ENCODE assay signal across 23 mouse cellular contexts in the genomic region with DNA sequence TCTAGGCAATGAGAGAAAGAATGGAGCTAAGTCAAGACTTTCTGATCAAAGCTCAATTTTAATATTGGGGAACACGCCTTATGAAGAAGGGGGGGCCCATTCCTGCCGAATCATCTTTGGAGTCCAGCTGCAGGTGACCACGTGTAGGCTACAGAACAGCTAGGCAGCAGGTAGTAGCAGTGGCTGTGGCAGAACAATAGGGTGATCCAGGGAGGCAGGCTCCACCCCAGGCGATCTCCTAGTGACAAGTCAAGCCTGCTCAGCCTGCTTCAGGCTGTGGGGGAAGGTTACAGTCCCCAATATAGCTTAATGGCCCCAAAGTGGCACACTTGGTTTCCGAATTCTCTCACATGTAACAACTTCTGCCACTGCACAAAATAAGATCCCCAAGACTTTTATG. TPM values are rescaled to one million over a fixed set of nuclear protein-coding genes. Genes with fewer than 3 reads are reported as not detected.
A peak's percentile ranks its signal among the peaks of the same experiment; 100 is the strongest.
DNase-seq lines count a peak whose midpoint lies in the region; ATAC-seq and TF ChIP-seq lines count a peak whose summit lies in the region.
"Had no signal": no experiment of that assay in that cellular context is flagged by ENCODE, and none has a peak within 500 bp of the region (broad histone marks: within the 10 kb centered on the region; RNA-seq: fewer than 3 reads in every experiment).

No protein-coding gene starts in this region.

- in situ Hi-C loops in ES-E14 (cut with MboI; ENCODE audit: low sequenced_read_pairs in 2 of 2, unreplicated experiment in 2 of 2) = no loop called here

- H3K9ac ChIP-seq in ES-Bruce4 (ENCODE audit: low read depth, poor library complexity, severe bottlenecking) (no peak overlapping the region), ES-E14 (ENCODE audit: insufficient read depth, low read depth, low read length, poor library complexity, severe bottlenecking) (no peak overlapping the region)
- H3K9ac ChIP-seq in midbrain, postnatal 0 days (replicated peaks; ENCODE audit: low read length, poor library complexity, severe bottlenecking) = no peak overlapping the region
- no peak overlapping the region for H3K9ac ChIP-seq in midbrain, embryonic 16.5 days (ENCODE audit: low read depth, low read length)
- H3K9ac ChIP-seq: embryonic facial prominence, embryonic 12.5 days; forebrain, embryonic 13.5 days; forebrain, embryonic 15.5 days; forebrain, postnatal 0 days had no signal

- H3K36me3 ChIP-seq in heart, embryonic 10.5 days = no peaks in the 10 kb centered on the region
- H3K36me3 ChIP-seq in ES-Bruce4 (ENCODE audit: control insufficient read depth, insufficient read depth, low read length, poor library complexity, severe bottlenecking) (no peaks in the 10 kb centered on the region), ES-E14 (ENCODE audit: control insufficient read depth, insufficient read depth, low read length, poor library complexity, severe bottlenecking) (peaks cover 4% of the 10 kb centered on the region)
- no peaks in the 10 kb centered on the region for H3K36me3 ChIP-seq in midbrain, postnatal 0 days (ENCODE audit: insufficient read depth, low read length)
- H3K36me3 ChIP-seq in midbrain, embryonic 16.5 days (ENCODE audit: control insufficient read depth, insufficient read depth, low read length) = no peaks in the 10 kb centered on the region
- H3K36me3 ChIP-seq: embryonic facial prominence, embryonic 10.5 days; embryonic facial prominence, embryonic 12.5 days; forebrain, embryonic 15.5 days had no signal

- no peak for ATAC-seq in midbrain, postnatal 0 days (ENCODE audit: low FRiP score)
- ATAC-seq in midbrain, embryonic 16.5 days = no peak
- ATAC-seq: CD4-positive, CD25-positive, alpha-beta regulatory T cell, adult 4 months; forebrain, embryonic 13.5 days; forebrain, embryonic 15.5 days; forebrain, postnatal 0 days had no signal

- no peaks in the 10 kb centered on the region for H3K27me3 ChIP-seq in heart, embryonic 10.5 days (ENCODE audit: insufficient read depth, poor library complexity, severe bottlenecking)
- no peaks in the 10 kb centered on the region for H3K27me3 ChIP-seq in ES-Bruce4 (ENCODE audit: control insufficient read depth, insufficient read depth, low read length, poor library complexity, severe bottlenecking)
- H3K27me3 ChIP-seq in midbrain, postnatal 0 days (ENCODE audit: insufficient read depth, low read length) = no peaks in the 10 kb centered on the region
- no peaks in the 10 kb centered on the region for H3K27me3 ChIP-seq in midbrain, embryonic 16.5 days (ENCODE audit: control insufficient read depth, insufficient read depth, low read depth, low read length)
- H3K27me3 ChIP-seq: CH12.LX; embryonic facial prominence, embryonic 12.5 days; forebrain, embryonic 13.5 days; forebrain, embryonic 15.5 days had no signal

- H3K4me2 ChIP-seq in midbrain, postnatal 0 days (ENCODE audit: low read depth, low read length, poor library complexity, severe bottlenecking) = no peak overlapping the region
- no peak overlapping the region for H3K4me2 ChIP-seq in midbrain, embryonic 16.5 days (ENCODE audit: low read length)
- H3K4me2 ChIP-seq: embryonic facial prominence, embryonic 12.5 days; forebrain, embryonic 13.5 days; forebrain, embryonic 15.5 days had no signal

- TF ChIP-seq CTCF in ES-Bruce4 (IDR thresholded peaks at IDR 0.05; ENCODE audit: low read depth, low read length) = no peak
- no peak for TF ChIP-seq CTCF in midbrain, postnatal 0 days (IDR thresholded peaks at IDR 0.05)

- DNase-seq in heart, adult 11 months = peak; percentile 72
- no peak for DNase-seq in heart, embryonic 10.5 days (ENCODE audit: low spot score)
- no peak for DNase-seq in ES-E14 (ENCODE audit: low read depth, low spot score)
- peak; percentile 26 for DNase-seq in ZHBTc4 (ENCODE audit: low read depth, low spot score)
- no peak for DNase-seq in midbrain, postnatal 0 days (ENCODE audit: low spot score)
- DNase-seq: adrenal gland, adult 2 months; adrenal gland, postnatal 10 days; adrenal gland, postnatal 25 days; B cell, adult 2 months; cerebellum, adult 11-12 months; cerebellum, adult 2 months; cerebellum, adult 9-10 months; cerebellum, postnatal 10 days; cerebellum, postnatal 25 days; forebrain, postnatal 0 days had no signal

- peak; percentile 67 for TF ChIP-seq EP300 in ES-Bruce4 (IDR thresholded peaks at IDR 0.05; ENCODE audit: insufficient read depth, low read depth, low read length)

- no peak for TF ChIP-seq POLR2A in ES-Bruce4 (IDR thresholded peaks at IDR 0.05; ENCODE audit: insufficient read depth, low read length)

- WGBS in heart, embryonic 10.5 days = 48% methylated on average over 5 of the region's 5 CpGs
- WGBS in midbrain, postnatal 0 days = 46% methylated on average over 5 of the region's 5 CpGs
- WGBS in midbrain, embryonic 16.5 days = 36% methylated on average over 5 of the region's 5 CpGs

- no peak overlapping the region for H3K4me3 ChIP-seq in heart, embryonic 10.5 days
- no peak overlapping the region for H3K4me3 ChIP-seq in ES-Bruce4 (ENCODE audit: low read depth, low read length)
- no peak overlapping the region for H3K4me3 ChIP-seq in ES-E14 (ENCODE audit: insufficient read depth in 1 of 2, low read depth in 1 of 2, low read length in 2 of 2, poor library complexity in 1 of 2, severe bottlenecking in 1 of 2)
- H3K4me3 ChIP-seq in midbrain, postnatal 0 days (ENCODE audit: low read depth, low read length) = no peak overlapping the region
- no peak overlapping the region for H3K4me3 ChIP-seq in midbrain, embryonic 16.5 days (ENCODE audit: low read depth, low read length)
- H3K4me3 ChIP-seq: embryonic facial prominence, embryonic 10.5 days; embryonic facial prominence, embryonic 12.5 days; forebrain, embryonic 13.5 days; forebrain, embryonic 15.5 days had no signal

- H3K4me1 ChIP-seq in heart, embryonic 10.5 days = no peaks in the 10 kb centered on the region
- peaks cover 6% of the 10 kb centered on the region for H3K4me1 ChIP-seq in ES-Bruce4 (ENCODE audit: control insufficient read depth, insufficient read depth, low read length)
- peaks cover 8 to 14% of the 10 kb centered on the region in 2 experiments; a peak in 3 of 4 replicates for H3K4me1 ChIP-seq in ES-E14 (ENCODE audit: control insufficient read depth in 2 of 2, insufficient read depth in 2 of 2, low read length in 2 of 2, poor library complexity in 1 of 2)
- H3K4me1 ChIP-seq in midbrain, postnatal 0 days (ENCODE audit: insufficient read depth, low read length) = no peaks in the 10 kb centered on the region
- H3K4me1 ChIP-seq in midbrain, embryonic 16.5 days (ENCODE audit: control insufficient read depth, insufficient read depth, low read length) = no peaks in the 10 kb centered on the region
- H3K4me1 ChIP-seq: embryonic facial prominence, embryonic 10.5 days; embryonic facial prominence, embryonic 12.5 days; forebrain, embryonic 13.5 days; forebrain, embryonic 15.5 days had no signal

- H3K9me3 ChIP-seq in heart, embryonic 10.5 days = no peaks in the 10 kb centered on the region
- H3K9me3 ChIP-seq in ES-Bruce4 (replicated peaks; ENCODE audit: control insufficient read depth, insufficient read depth, low read length, poor library complexity, severe bottlenecking) = no peaks in the 10 kb centered on the region
- H3K9me3 ChIP-seq in ES-E14 (ENCODE audit: control insufficient read depth, insufficient read depth, low read depth, low read length) = peaks cover 6% of the 10 kb centered on the region
- no peaks in the 10 kb centered on the region for H3K9me3 ChIP-seq in midbrain, postnatal 0 days (ENCODE audit: low read length)
- no peaks in the 10 kb centered on the region for H3K9me3 ChIP-seq in midbrain, embryonic 16.5 days (replicated peaks; ENCODE audit: control insufficient read depth, low read length, poor library complexity, severe bottlenecking)
- H3K9me3 ChIP-seq: embryonic facial prominence, embryonic 10.5 days; embryonic facial prominence, embryonic 12.5 days; forebrain, embryonic 13.5 days; forebrain, embryonic 15.5 days had no signal

- no peak overlapping the region for H3K27ac ChIP-seq in heart, embryonic 10.5 days
- H3K27ac ChIP-seq in ES-Bruce4 (ENCODE audit: insufficient read depth, low read length) (no peak overlapping the region), ES-E14 (ENCODE audit: insufficient read depth, low read depth, low read length, poor library complexity, severe bottlenecking) (peak overlapping the region; percentile 78; the same call in 1 of the 2 replicates)
- H3K27ac ChIP-seq in midbrain, postnatal 0 days (ENCODE audit: low read depth, low read length) = no peak overlapping the region
- no peak overlapping the region for H3K27ac ChIP-seq in midbrain, embryonic 16.5 days (ENCODE audit: low read length)
- H3K27ac ChIP-seq: embryonic facial prominence, embryonic 10.5 days; embryonic facial prominence, embryonic 12.5 days; forebrain, embryonic 13.5 days; forebrain, embryonic 15.5 days had no signal

RNA-seq across cellular contexts. Expression of a gene that starts 7.5 kb away (rescaled TPM):
- 27.6 and 33.2 TPM in 2 replicates for polyA plus RNA-seq in heart, embryonic 10.5 days (2016; fragmentation: Nextera tagmentation; extraction: Ambion mirVana)
- polyA plus RNA-seq in ES-Bruce4 (2011; ENCODE audit: insufficient read depth, insufficient read length, low read depth, missing spikeins) = 28.4 and 30.4 TPM in 2 replicates
- total RNA-seq in ES-E14 (2012; rRNA removed) = 7.9 and 9.6 TPM in 2 replicates
- total RNA-seq in midbrain, postnatal 0 days (2014; rRNA removed) = 19.8 and 41.7 TPM in 2 replicates
- 39.1 and 44.4 TPM in 2 replicates for polyA plus RNA-seq in midbrain, postnatal 0 days (2015; fragmentation: Nextera tagmentation; extraction: Ambion mirVana)
- 35.9 and 41.6 TPM in 2 replicates for polyA plus RNA-seq in midbrain, embryonic 16.5 days (2015; fragmentation: Nextera tagmentation; extraction: Ambion mirVana)

RNA-seq across cellular contexts. Expression of a gene that starts 7.5 kb away (rescaled TPM):
- 17.8 and 20.3 TPM in 2 replicates for polyA plus RNA-seq in heart, embryonic 10.5 days (2016; fragmentation: Nextera tagmentation; extraction: Ambion mirVana)
- polyA plus RNA-seq in ES-Bruce4 (2011; ENCODE audit: insufficient read depth, insufficient read length, low read depth, missing spikeins) = 25.6 and 26.2 TPM in 2 replicates
- total RNA-seq in ES-E14 (2012; rRNA removed) = 23.3 and 28.2 TPM in 2 replicates
- total RNA-seq in midbrain, postnatal 0 days (2014; rRNA removed) = 11.0 and 14.8 TPM in 2 replicates
- 9.7 and 9.8 TPM in 2 replicates for polyA plus RNA-seq in midbrain, postnatal 0 days (2015; fragmentation: Nextera tagmentation; extraction: Ambion mirVana)
- polyA plus RNA-seq in midbrain, embryonic 16.5 days (2015; fragmentation: Nextera tagmentation; extraction: Ambion mirVana) = 14.6 and 15.6 TPM in 2 replicates

RNA-seq across cellular contexts. Expression of a gene that starts 50.6 kb away (rescaled TPM):
- 5.6 and 6.8 TPM in 2 replicates for polyA plus RNA-seq in heart, embryonic 10.5 days (2016; fragmentation: Nextera tagmentation; extraction: Ambion mirVana)
- polyA plus RNA-seq in ES-Bruce4 (2011; ENCODE audit: insufficient read depth, insufficient read length, low read depth, missing spikeins) = 21.2 and 21.6 TPM in 2 replicates
- 3.5 and 6.9 TPM in 2 replicates for total RNA-seq in ES-E14 (2012; rRNA removed)
- total RNA-seq in midbrain, postnatal 0 days (2014; rRNA removed) = 32.3 and 33.6 TPM in 2 replicates
- polyA plus RNA-seq in midbrain, postnatal 0 days (2015; fragmentation: Nextera tagmentation; extraction: Ambion mirVana) = 6.3 and 7.7 TPM in 2 replicates
- 12.9 and 14.2 TPM in 2 replicates for polyA plus RNA-seq in midbrain, embryonic 16.5 days (2015; fragmentation: Nextera tagmentation; extraction: Ambion mirVana)

RNA-seq across cellular contexts. Expression of a gene that starts 58.8 kb away (rescaled TPM):
- polyA plus RNA-seq in heart, embryonic 10.5 days (2016; fragmentation: Nextera tagmentation; extraction: Ambion mirVana) = 3.6 and 5.9 TPM in 2 replicates
- 1.8 and 2.8 TPM in 2 replicates for polyA plus RNA-seq in ES-Bruce4 (2011; ENCODE audit: insufficient read depth, insufficient read length, low read depth, missing spikeins)
- 0.90 and 3.0 TPM in 2 replicates for total RNA-seq in ES-E14 (2012; rRNA removed)
- 40.3 and 46.0 TPM in 2 replicates for total RNA-seq in midbrain, postnatal 0 days (2014; rRNA removed)
- 21.7 and 21.8 TPM in 2 replicates for polyA plus RNA-seq in midbrain, postnatal 0 days (2015; fragmentation: Nextera tagmentation; extraction: Ambion mirVana)
- polyA plus RNA-seq in midbrain, embryonic 16.5 days (2015; fragmentation: Nextera tagmentation; extraction: Ambion mirVana) = 10.4 and 13.7 TPM in 2 replicates
- total RNA-seq: CH12.LX had no signal
- polyA plus RNA-seq: CD4-positive, CD25-positive, alpha-beta regulatory T cell, adult 4 months had no signal

Comparison
In these comparisons a context has a peak if more than half of its experiments do, and no peak if none do; other contexts are left out.
1. DNase-seq: peak in heart, adult 11 months (single experiment) and ZHBTc4 (single experiment); none in heart, embryonic 10.5 days (single experiment), ES-E14 (single experiment) and midbrain, postnatal 0 days (single experiment).